ENCODE assay signal across 8 mouse cellular contexts in genomic region chr5:112870729-112871128, GRCm38 (mm10). TPM values are rescaled to one million over a fixed set of nuclear protein-coding genes. Genes with fewer than 3 reads are reported as not detected.
DNase-seq lines count a peak whose midpoint lies in the region.

No protein-coding gene starts in this region.

- peak; percentile 17 to 45 for DNase-seq in CD8-positive naive resting alpha-beta T cell, adult 2 months (ENCODE audit: low read depth in 2 of 2, low spot score in 2 of 2)
- peak; percentile 59 for DNase-seq in ZHBTc4 (ENCODE audit: low read depth, low spot score)
- peak; percentile 89 to 94 for DNase-seq in cerebellum, postnatal 14 days
- peak; percentile 84 for DNase-seq in gastrocnemius, postnatal 10 days
- DNase-seq in kidney, postnatal 4 days: peak; percentile 88 to 90
- peak; percentile 81 for DNase-seq in lung, postnatal 36 days
- peak; percentile 36 to 56 for DNase-seq in right cerebral cortex, postnatal 36 days (ENCODE audit: low spot score in 2 of 2)
- DNase-seq in yolk sac, embryonic 10.5 days (ENCODE audit: low spot score): no peak

RNA-seq across cellular contexts. Expression of gene Myo18b, which starts 25.4 kb away (rescaled TPM):
- total RNA-seq in gastrocnemius, postnatal 10 days (2021): 100 to 1,000 TPM; 327 to 359 TPM
